Mouse (Mus musculus): ENCODE data around the gene Cdc42se1. TPM values are rescaled to one million over a fixed set of nuclear protein-coding genes. Genes with fewer than 3 reads are reported as not detected.

Gene Cdc42se1
- total and polyA plus RNA-seq, 3 experiments: 341 to 472 TPM; not detected in 1

- H3K36me3 ChIP-seq (ENCODE audit: control insufficient read depth in 1 of 2, insufficient read depth in 2 of 2, low read length in 2 of 2): peaks cover 0 to 66% of the 10 kb centered on the region in 2 experiments; a peak in 2 of 4 replicates
- no peaks in the 10 kb centered on the region for H3K9me3 ChIP-seq (replicated peaks; ENCODE audit: insufficient read depth, low read length)
- H3K4me1 ChIP-seq (ENCODE audit: control insufficient read depth in 1 of 2, insufficient read depth in 2 of 2, low read length in 2 of 2): no peaks in the 10 kb centered on the region
- no peaks in the 10 kb centered on the region for H3K79me2 ChIP-seq (ENCODE audit: control insufficient read depth, insufficient read depth, low read length, poor library complexity)
- TF ChIP-seq TCF12 (IDR thresholded peaks at IDR 0.05; ENCODE audit: low read depth, low read length): no peak
- no peak for TF ChIP-seq KAT2A (conservative IDR thresholded peaks at IDR 0.05; ENCODE audit: low read depth, low read length)
- TF ChIP-seq RAD21 (IDR thresholded peaks at IDR 0.05; ENCODE audit: low read depth, low read length): no peak
- no peak for TF ChIP-seq ZMIZ1 (IDR thresholded peaks at IDR 0.05; ENCODE audit: low read depth, low read length)
- no peak for TF ChIP-seq MAFK (IDR thresholded peaks at IDR 0.05; ENCODE audit: borderline replicate concordance, low read depth, low read length)
- no peak for TF ChIP-seq ELF1 (IDR thresholded peaks at IDR 0.05; ENCODE audit: low read depth, low read length)
- no peak for DNase-seq (ENCODE audit: low read depth, low spot score)
- H3K9ac ChIP-seq (ENCODE audit: control insufficient read depth, low read depth, low read length, poor library complexity, severe bottlenecking): no peak overlapping the region
- H3K4me3 ChIP-seq (ENCODE audit: control insufficient read depth in 1 of 2, insufficient read depth in 1 of 2, low read depth in 2 of 2, low read length in 2 of 2): no peak overlapping the region
- H3K27me3 ChIP-seq (ENCODE audit: control insufficient read depth in 1 of 2, insufficient read depth in 2 of 2, low read length in 2 of 2): no peaks in the 10 kb centered on the region
- H3K27ac ChIP-seq (ENCODE audit: control insufficient read depth, low read depth, low read length): no peak overlapping the region
These were observed 33.8 kb upstream of the Cdc42se1 start for GRCm38 (mm10) chr3:95194721-95195135.

DNA sequence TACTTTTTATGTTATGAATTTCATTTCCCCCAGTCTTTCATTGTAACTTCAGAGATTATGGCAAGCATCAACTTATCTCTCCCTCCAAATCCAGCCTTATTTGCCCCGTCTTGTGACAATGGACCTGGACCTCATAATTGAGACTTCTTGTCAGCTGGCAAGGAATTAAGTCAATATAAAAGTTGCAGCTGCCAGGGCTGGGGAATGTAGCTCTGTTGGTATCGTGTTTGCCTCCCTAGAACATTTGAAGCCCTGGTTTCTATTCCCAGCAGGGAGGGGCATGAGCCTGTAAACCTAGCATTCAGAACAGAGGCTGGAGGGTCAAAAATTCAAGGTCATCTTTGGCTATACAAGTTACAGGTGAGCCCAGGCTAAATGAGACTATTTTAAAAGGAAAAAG is 32.8 kb upstream of the Cdc42se1 start:
- no peak for DNase-seq (ENCODE audit: low read depth, low spot score)
- Histone ChIP-seq H3K27ac (ENCODE audit: control insufficient read depth, low read depth, low read length) (no peak overlapping the region), H3K4me1 (ENCODE audit: control insufficient read depth in 1 of 2, insufficient read depth in 2 of 2, low read length in 2 of 2) (no peaks in the 10 kb centered on the region), H3K36me3 (ENCODE audit: control insufficient read depth in 1 of 2, insufficient read depth in 2 of 2, low read length in 2 of 2) (peaks cover 0 to 71% of the 10 kb centered on the region in 2 experiments; a peak in 2 of 4 replicates), H3K79me2 (ENCODE audit: control insufficient read depth, insufficient read depth, low read length, poor library complexity) (no peaks in the 10 kb centered on the region), H3K27me3 (ENCODE audit: control insufficient read depth in 1 of 2, insufficient read depth in 2 of 2, low read length in 2 of 2) (no peaks in the 10 kb centered on the region), H3K9me3 (replicated peaks; ENCODE audit: insufficient read depth, low read length) (no peaks in the 10 kb centered on the region), H3K4me3 (ENCODE audit: control insufficient read depth in 1 of 2, insufficient read depth in 1 of 2, low read depth in 2 of 2, low read length in 2 of 2) (no peak overlapping the region), H3K9ac (ENCODE audit: control insufficient read depth, low read depth, low read length, poor library complexity, severe bottlenecking) (no peak overlapping the region)
- TF ChIP-seq RCOR1 (IDR thresholded peaks at IDR 0.05; ENCODE audit: low read depth, low read length) (no peak), TAL1 (IDR thresholded peaks at IDR 0.05; ENCODE audit: low read length) (no peak), USF2 (IDR thresholded peaks at IDR 0.05; ENCODE audit: borderline replicate concordance in 1 of 2, insufficient read depth in 1 of 2, low read depth in 1 of 2, low read length in 2 of 2) (no peak), JUND (IDR thresholded peaks at IDR 0.05; ENCODE audit: low read depth, low read length) (no peak), MYC (IDR thresholded peaks at IDR 0.05; ENCODE audit: low read depth, low read length) (no peak)

DNA sequence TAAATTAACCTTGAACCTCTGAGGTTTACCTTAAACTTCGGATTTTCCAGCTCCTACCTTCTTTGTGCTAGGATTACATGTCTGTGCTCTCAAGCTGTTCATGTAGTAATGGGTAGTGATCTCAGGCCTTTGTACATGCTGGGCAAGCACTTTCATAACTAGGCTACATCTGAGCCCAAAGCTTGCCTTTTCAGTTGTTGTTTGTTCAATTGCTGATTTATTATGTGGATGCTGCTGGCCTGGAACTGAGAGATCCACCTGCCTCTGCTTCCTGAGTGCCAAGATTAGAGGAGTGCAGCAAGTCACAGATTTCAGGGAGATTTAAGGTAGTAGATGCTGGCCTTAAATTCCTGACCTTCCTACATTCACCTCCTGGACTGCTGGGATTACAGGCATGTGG is 29.4 kb upstream of the Cdc42se1 start:
- Histone ChIP-seq H3K9ac (ENCODE audit: control insufficient read depth, low read depth, low read length, poor library complexity, severe bottlenecking) (no peak overlapping the region), H3K36me3 (ENCODE audit: control insufficient read depth in 1 of 2, insufficient read depth in 2 of 2, low read length in 2 of 2) (peaks cover 0 to 84% of the 10 kb centered on the region in 2 experiments; a peak in 2 of 4 replicates), H3K79me2 (ENCODE audit: control insufficient read depth, insufficient read depth, low read length, poor library complexity) (no peaks in the 10 kb centered on the region), H3K27me3 (ENCODE audit: control insufficient read depth in 1 of 2, insufficient read depth in 2 of 2, low read length in 2 of 2) (no peaks in the 10 kb centered on the region), H3K4me1 (ENCODE audit: control insufficient read depth in 1 of 2, insufficient read depth in 2 of 2, low read length in 2 of 2) (no peaks in the 10 kb centered on the region), H3K4me3 (ENCODE audit: control insufficient read depth in 1 of 2, insufficient read depth in 1 of 2, low read depth in 2 of 2, low read length in 2 of 2) (no peak overlapping the region), H3K9me3 (replicated peaks; ENCODE audit: insufficient read depth, low read length) (no peaks in the 10 kb centered on the region), H3K27ac (ENCODE audit: control insufficient read depth, low read depth, low read length) (no peak overlapping the region)
- no peak for TF ChIP-seq SIN3A (IDR thresholded peaks at IDR 0.05; ENCODE audit: low read length)
- TF ChIP-seq ZC3H11A (IDR thresholded peaks at IDR 0.05; ENCODE audit: low read depth, low read length): no peak
- TF ChIP-seq ZNF384 (IDR thresholded peaks at IDR 0.05; ENCODE audit: low read depth, low read length): no peak
- TF ChIP-seq USF1 (IDR thresholded peaks at IDR 0.05; ENCODE audit: low read depth, low read length): no peak
- no peak for TF ChIP-seq RAD21 (IDR thresholded peaks at IDR 0.05; ENCODE audit: low read depth, low read length)
- TF ChIP-seq MAFK (IDR thresholded peaks at IDR 0.05; ENCODE audit: borderline replicate concordance, low read depth, low read length): no peak
- TF ChIP-seq TCF12 (IDR thresholded peaks at IDR 0.05; ENCODE audit: low read depth, low read length): no peak
- no peak for TF ChIP-seq NRF1 (IDR thresholded peaks at IDR 0.05; ENCODE audit: insufficient read depth, low read depth, low read length, poor library complexity, severe bottlenecking)
- TF ChIP-seq USF2 (IDR thresholded peaks at IDR 0.05; ENCODE audit: borderline replicate concordance in 1 of 2, insufficient read depth in 1 of 2, low read depth in 1 of 2, low read length in 2 of 2): no peak
- TF ChIP-seq BHLHE40 (IDR thresholded peaks at IDR 0.05; ENCODE audit: borderline replicate concordance, low read depth, low read length): no peak
- no peak for TF ChIP-seq GATA1 (IDR thresholded peaks at IDR 0.05; ENCODE audit: low read depth, low read length)
- no peak for TF ChIP-seq POLR2A (IDR thresholded peaks at IDR 0.05; ENCODE audit: control insufficient read depth in 1 of 2, insufficient read depth in 1 of 2, low read depth in 1 of 2, low read length in 2 of 2, poor library complexity in 1 of 2)
- no peak for TF ChIP-seq TAL1 (IDR thresholded peaks at IDR 0.05; ENCODE audit: low read length)
- no peak; the same call in 1 of the 2 replicates for TF ChIP-seq POLR2AphosphoS2 (IDR thresholded peaks at IDR 0.05; ENCODE audit: low read length)
- TF ChIP-seq JUND (IDR thresholded peaks at IDR 0.05; ENCODE audit: low read depth, low read length): no peak
- TF ChIP-seq CHD2 (IDR thresholded peaks at IDR 0.05; ENCODE audit: low read length): no peak
- no peak for TF ChIP-seq SMC3 (IDR thresholded peaks at IDR 0.05; ENCODE audit: low read depth, low read length)
- TF ChIP-seq ZKSCAN1 (IDR thresholded peaks at IDR 0.05; ENCODE audit: low read depth, low read length): no peak
- TF ChIP-seq KAT2A (conservative IDR thresholded peaks at IDR 0.05; ENCODE audit: low read depth, low read length): no peak
- no peak for TF ChIP-seq MYC (IDR thresholded peaks at IDR 0.05; ENCODE audit: low read depth, low read length)
- no peak for DNase-seq (ENCODE audit: low read depth, low spot score)
